Mouse (Mus musculus) ES-Bruce4 (cell line): ENCODE results near the gene Ercc6.

Source experiments
- CTCF ChIP-seq: IDR thresholded peaks from one replicate; pipeline ENCODE4 v1.8.1; 2011; ENCODE audit warnings: low read depth, low read length
- EP300 ChIP-seq: IDR thresholded peaks from 2 replicates; pipeline ENCODE4 v1.6.1; 2011; ENCODE audit warnings: low read depth, low read length; ENCODE audit not compliant: insufficient read depth
- POLR2A ChIP-seq: IDR thresholded peaks from one replicate; pipeline ENCODE4 v1.8.1; 2011; ENCODE audit warnings: low read length; ENCODE audit not compliant: insufficient read depth

- no peak for TF ChIP-seq CTCF
- TF ChIP-seq EP300 = no peak
- TF ChIP-seq POLR2A = no peak
Measured at GRCm38 (mm10) chr14:32529036-32529435, 15.7 kb downstream of the Ercc6 start.
